Mouse (Mus musculus) heart, embryonic 11.5 days (tissue): Measurements from ENCODE around the gene B4galt1. TPM values are rescaled to one million over a fixed set of nuclear protein-coding genes. Genes with fewer than 3 reads are reported as not detected.
A peak's percentile ranks its signal among the peaks of the same experiment; 100 is the strongest.

Experiments used
- ATAC-seq: fragments of 200-750 bp; cut with Nextera tagmentation; replicated peaks from 2 replicates; pipeline ENCODE4 v1.8.0; 2017; ENCODE audit warnings: moderate library complexity; ENCODE audit not compliant: insufficient number of reproducible peaks, low FRiP score, low TSS enrichment
- H3K27ac ChIP-seq: fragments of 300-500 bp; sonication (generic); 2 replicates; pipeline ENCODE4 v1.5.1; 2014; ENCODE audit warnings: mild to moderate bottlenecking, low read depth, low read length
- H3K27me3 ChIP-seq: fragments of 300-500 bp; sonication (generic); 2 replicates; pipeline ENCODE4 v1.6.1; 2014; ENCODE audit warnings: mild to moderate bottlenecking, low read length, mixed read lengths; ENCODE audit not compliant: control insufficient read depth, insufficient read depth
- H3K36me3 ChIP-seq: fragments of 300-500 bp; sonication (generic); 2 replicates; pipeline ENCODE4 v1.6.1; 2014; ENCODE audit warnings: mild to moderate bottlenecking, low read length, moderate library complexity, mixed read lengths; ENCODE audit not compliant: control insufficient read depth, insufficient read depth
- H3K4me1 ChIP-seq: fragments of 300-500 bp; sonication (generic); 2 replicates; pipeline ENCODE4 v1.6.1; 2014; ENCODE audit warnings: low read length; ENCODE audit not compliant: control insufficient read depth, insufficient read depth
- H3K4me2 ChIP-seq: fragments of 300-500 bp; sonication (generic); 2 replicates; pipeline ENCODE4 v1.6.1; 2014; ENCODE audit warnings: mild to moderate bottlenecking, moderate library complexity
- H3K4me3 ChIP-seq: fragments of 300-500 bp; sonication (generic); 2 replicates; pipeline ENCODE4 v1.5.1; 2014; ENCODE audit warnings: low read depth, low read length
- H3K9ac ChIP-seq: fragments of 300-500 bp; sonication (generic); 2 replicates; pipeline ENCODE4 v1.6.1; 2014; ENCODE audit warnings: mild to moderate bottlenecking, low read depth, low read length, moderate library complexity
- H3K9me3 ChIP-seq: fragments of 300-500 bp; sonication (generic); replicated peaks from 2 replicates; pipeline ENCODE4 v1.6.1; 2016; ENCODE audit warnings: low read length; ENCODE audit not compliant: control insufficient read depth
- WGBS: fragments of 180-500 bp; shearing (Covaris S2); extraction: QIAGEN DNeasy Blood & Tissue Kit; methylation state at CpG from one replicate; pipeline ENCODE4 v1.1.7; 2014; ENCODE audit not compliant: insufficient replicate concordance; 5-methylcytosine and 5-hydroxymethylcytosine counted together
- polyA plus RNA-seq: library from polyadenylated mRNA; unstranded; fragments of >200 nt; fragmentation: Nextera tagmentation; extraction: Ambion mirVana; gene quantifications from 2 replicates; pipeline ENCODE4 v1.2.1, GENCODE M21; 2014

The B4galt1 gene
- polyA plus RNA-seq, result 43.9 and 50.2 TPM in 2 replicates

- H3K36me3 ChIP-seq, result no peaks in the 10 kb centered on the region
- peak within 1 kb of the TSS; percentile 80 for H3K4me3 ChIP-seq
- H3K9ac ChIP-seq, result peak within 1 kb of the TSS; percentile 91
- H3K4me2 ChIP-seq, result peak within 1 kb of the TSS; percentile 83
- no peaks in the 10 kb centered on the region for H3K27me3 ChIP-seq
- H3K27ac ChIP-seq, result peak within 1 kb of the TSS; percentile 96
- WGBS, result under 1% methylated on average over 70 of the region's 83 CpGs
- no peaks in the 10 kb centered on the region for H3K9me3 ChIP-seq
- peaks cover 28% of the 10 kb centered on the region for H3K4me1 ChIP-seq
- peak; percentile 94 for ATAC-seq
Measured at GRCm38 (mm10) chr4:40853565-40854386, at the start of gene B4galt1. B4galt1 (minus strand) TSS chr4:40854005.

GRCm38 (mm10) chr4:40900612-40901011, 46.8 kb upstream of the B4galt1 start:
- 80% methylated on average over 4 of the region's 4 CpGs for WGBS
- Histone ChIP-seq H3K36me3 (no peaks in the 10 kb centered on the region), H3K4me1 (no peaks in the 10 kb centered on the region), H3K27ac (no peak overlapping the region), H3K27me3 (no peaks in the 10 kb centered on the region), H3K9me3 (no peaks in the 10 kb centered on the region), H3K4me3 (no peak overlapping the region), H3K4me2 (no peak overlapping the region), H3K9ac (no peak overlapping the region)
- no peak for ATAC-seq

GRCm38 (mm10) chr4:40900071-40900470, 46.3 kb upstream of the B4galt1 start:
- H3K9ac ChIP-seq, result no peak overlapping the region
- no peak overlapping the region for H3K27ac ChIP-seq
- no peak overlapping the region for H3K4me2 ChIP-seq
- no peaks in the 10 kb centered on the region for H3K36me3 ChIP-seq
- WGBS, result 72% methylated on average over 3 of the region's 3 CpGs
- H3K4me1 ChIP-seq, result no peaks in the 10 kb centered on the region
- H3K4me3 ChIP-seq, result no peak overlapping the region
- no peaks in the 10 kb centered on the region for H3K27me3 ChIP-seq
- no peak for ATAC-seq
- no peaks in the 10 kb centered on the region for H3K9me3 ChIP-seq

GRCm38 (mm10) chr4:40899264-40899663, 45.5 kb upstream of the B4galt1 start:
- Histone ChIP-seq H3K9me3 (no peaks in the 10 kb centered on the region), H3K4me3 (no peak overlapping the region), H3K4me1 (no peaks in the 10 kb centered on the region), H3K9ac (no peak overlapping the region), H3K4me2 (no peak overlapping the region), H3K27me3 (no peaks in the 10 kb centered on the region), H3K36me3 (no peaks in the 10 kb centered on the region), H3K27ac (no peak overlapping the region)
- no peak for ATAC-seq
- 67% methylated on average over 2 of the region's 2 CpGs for WGBS

- Histone ChIP-seq H3K27me3 (no peaks in the 10 kb centered on the region), H3K4me2 (no peak overlapping the region), H3K4me3 (no peak overlapping the region), H3K4me1 (no peaks in the 10 kb centered on the region), H3K36me3 (no peaks in the 10 kb centered on the region), H3K27ac (no peak overlapping the region), H3K9me3 (no peaks in the 10 kb centered on the region), H3K9ac (no peak overlapping the region)
- ATAC-seq, result no peak
- WGBS, result 67% methylated on average over 6 of the region's 6 CpGs
Measured at GRCm38 (mm10) chr4:40898476-40899044, 44.8 kb upstream of the B4galt1 start.

GRCm38 (mm10) chr4:40895646-40896045, 41.8 kb upstream of the B4galt1 start:
- H3K36me3 ChIP-seq, result no peaks in the 10 kb centered on the region
- 87% methylated on average over 2 of the region's 2 CpGs for WGBS
- no peak overlapping the region for H3K4me2 ChIP-seq
- no peak overlapping the region for H3K4me3 ChIP-seq
- H3K9me3 ChIP-seq, result no peaks in the 10 kb centered on the region
- H3K9ac ChIP-seq, result no peak overlapping the region
- no peaks in the 10 kb centered on the region for H3K27me3 ChIP-seq
- no peak for ATAC-seq
- H3K27ac ChIP-seq, result no peak overlapping the region
- no peaks in the 10 kb centered on the region for H3K4me1 ChIP-seq

GRCm38 (mm10) chr4:40895118-40895517, 41.3 kb upstream of the B4galt1 start:
- Histone ChIP-seq H3K27ac (no peak overlapping the region), H3K27me3 (no peaks in the 10 kb centered on the region), H3K4me1 (no peaks in the 10 kb centered on the region), H3K9ac (no peak overlapping the region), H3K4me2 (no peak overlapping the region), H3K4me3 (no peak overlapping the region), H3K36me3 (no peaks in the 10 kb centered on the region), H3K9me3 (no peaks in the 10 kb centered on the region)
- 88% methylated on average over 3 of the region's 3 CpGs for WGBS
- ATAC-seq, result no peak

- no peaks in the 10 kb centered on the region for H3K27me3 ChIP-seq
- no peak overlapping the region for H3K4me2 ChIP-seq
- no peaks in the 10 kb centered on the region for H3K36me3 ChIP-seq
- no peaks in the 10 kb centered on the region for H3K4me1 ChIP-seq
- H3K27ac ChIP-seq, result no peak overlapping the region
- 68% methylated on average over 5 of the region's 5 CpGs for WGBS
- no peak overlapping the region for H3K4me3 ChIP-seq
- no peak for ATAC-seq
- H3K9ac ChIP-seq, result no peak overlapping the region
- H3K9me3 ChIP-seq, result no peaks in the 10 kb centered on the region
Measured at GRCm38 (mm10) chr4:40891206-40891605, 37.4 kb upstream of the B4galt1 start.
